Mouse (Mus musculus): ENCODE measurements at regions not wholly inside any gene's neighbourhood (a gene's known extent, or its start where the extent isn't known, plus 50 kb on each side); places are given as distances from the start of the nearest gene placed in this dataset.

DNA sequence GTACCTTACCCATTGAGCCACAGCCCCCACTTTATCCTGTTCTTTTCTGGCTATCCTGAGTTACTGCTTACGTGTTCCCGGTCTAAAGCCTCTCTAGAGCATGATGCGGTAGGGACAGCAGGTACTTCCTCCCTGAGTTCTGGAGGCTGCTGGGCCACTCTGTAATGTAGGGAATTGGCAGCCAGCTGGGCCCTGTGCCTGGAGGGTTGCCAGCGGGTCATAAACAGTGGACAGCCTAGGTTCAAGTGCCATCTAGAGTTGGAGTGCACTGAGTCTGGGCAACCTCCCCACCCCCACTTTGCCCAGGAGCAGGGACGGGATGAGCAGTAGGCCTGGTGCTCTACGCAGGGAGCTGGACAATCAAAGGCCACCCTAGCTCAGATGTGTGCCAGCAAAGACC is 81.5 kb upstream of the Podxl start:
- no peak for DNase-seq

DNA sequence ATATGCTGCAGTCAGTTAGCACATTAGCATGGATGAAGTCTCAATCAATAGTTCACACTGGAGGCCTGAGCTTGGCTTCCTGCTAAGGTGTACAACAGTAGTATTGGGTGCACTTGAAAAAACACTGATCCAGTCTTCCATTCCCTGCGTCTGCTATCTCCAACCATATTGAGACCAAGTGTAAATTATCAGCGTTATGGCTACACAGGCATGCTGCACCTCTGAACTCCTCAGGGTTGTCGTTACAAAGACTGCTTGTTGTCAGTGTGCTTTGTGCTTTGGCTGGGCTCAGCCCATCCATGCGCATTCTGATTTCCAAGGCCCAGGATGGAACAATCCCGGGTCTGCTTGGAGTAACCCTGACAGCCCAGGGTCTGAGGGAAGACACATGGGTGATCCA is 80.7 kb upstream of the Podxl start:
- no peak for DNase-seq

DNA sequence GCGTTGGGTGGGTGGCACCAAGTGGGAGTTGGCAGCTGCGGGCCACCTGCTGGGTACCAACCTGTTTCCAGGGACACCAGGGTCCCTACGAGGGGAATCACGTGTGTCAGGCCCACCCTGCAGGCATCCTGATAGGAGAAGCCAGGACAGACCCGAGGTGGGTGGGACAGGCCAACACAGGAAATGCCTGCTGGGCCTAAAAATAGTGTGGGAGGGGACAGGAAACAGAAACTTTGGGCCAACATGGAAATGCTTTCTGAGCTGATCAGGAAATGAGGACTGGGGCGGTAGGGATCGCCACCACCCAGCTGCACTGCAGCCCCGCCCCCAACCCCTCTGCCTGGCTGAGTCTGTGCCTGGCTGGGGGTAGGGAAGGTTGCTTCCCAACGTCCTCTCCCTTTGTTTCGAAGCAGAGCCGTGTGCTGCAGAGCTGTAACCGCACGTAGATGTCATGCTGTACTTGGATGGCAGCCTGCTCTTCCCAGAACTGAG is 78.7 kb upstream of the Podxl start:
- DNase-seq: peak; percentile 83

DNA sequence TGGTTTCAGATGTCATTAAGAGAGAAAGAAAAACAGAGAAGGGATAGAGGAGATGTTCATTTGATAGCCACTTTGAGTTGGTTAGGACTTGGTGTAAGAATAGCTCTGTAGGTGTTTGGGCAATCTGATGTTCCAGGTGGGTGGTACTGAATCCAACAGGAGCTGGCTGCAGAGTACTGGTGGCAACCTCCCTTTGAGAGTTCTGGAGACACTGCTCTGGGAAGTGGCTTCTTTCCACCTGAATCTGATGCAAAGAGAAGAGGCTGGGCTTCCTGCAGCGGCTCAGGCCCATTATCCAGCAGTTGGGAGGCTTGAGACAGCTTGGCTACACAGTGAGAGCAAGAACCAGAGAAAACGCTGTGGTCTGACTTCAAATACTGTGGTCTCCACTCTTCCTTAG is 77.0 kb upstream of the Podxl start:
- DNase-seq: no peak

DNA sequence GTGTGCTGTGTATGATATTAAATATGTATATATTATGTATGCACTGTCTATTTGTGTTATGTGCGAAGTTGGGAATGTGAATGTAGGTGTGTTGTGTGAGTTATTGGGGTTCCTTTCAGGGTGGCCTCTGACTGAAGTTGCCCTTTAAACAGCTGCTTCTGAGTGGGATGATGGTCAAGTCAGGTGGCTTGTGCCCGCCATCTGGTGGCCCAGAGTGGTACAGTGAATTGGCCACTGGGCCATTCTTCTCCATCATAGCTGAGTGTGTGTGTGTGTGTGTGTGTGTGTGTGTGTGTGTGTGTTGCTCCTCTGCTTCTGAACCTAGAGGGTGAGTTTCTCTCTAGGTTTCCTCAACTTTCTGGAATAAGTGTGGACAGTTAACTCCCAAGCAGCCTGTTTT is 75.7 kb upstream of the Podxl start:
- peak; percentile 76 for DNase-seq

DNA sequence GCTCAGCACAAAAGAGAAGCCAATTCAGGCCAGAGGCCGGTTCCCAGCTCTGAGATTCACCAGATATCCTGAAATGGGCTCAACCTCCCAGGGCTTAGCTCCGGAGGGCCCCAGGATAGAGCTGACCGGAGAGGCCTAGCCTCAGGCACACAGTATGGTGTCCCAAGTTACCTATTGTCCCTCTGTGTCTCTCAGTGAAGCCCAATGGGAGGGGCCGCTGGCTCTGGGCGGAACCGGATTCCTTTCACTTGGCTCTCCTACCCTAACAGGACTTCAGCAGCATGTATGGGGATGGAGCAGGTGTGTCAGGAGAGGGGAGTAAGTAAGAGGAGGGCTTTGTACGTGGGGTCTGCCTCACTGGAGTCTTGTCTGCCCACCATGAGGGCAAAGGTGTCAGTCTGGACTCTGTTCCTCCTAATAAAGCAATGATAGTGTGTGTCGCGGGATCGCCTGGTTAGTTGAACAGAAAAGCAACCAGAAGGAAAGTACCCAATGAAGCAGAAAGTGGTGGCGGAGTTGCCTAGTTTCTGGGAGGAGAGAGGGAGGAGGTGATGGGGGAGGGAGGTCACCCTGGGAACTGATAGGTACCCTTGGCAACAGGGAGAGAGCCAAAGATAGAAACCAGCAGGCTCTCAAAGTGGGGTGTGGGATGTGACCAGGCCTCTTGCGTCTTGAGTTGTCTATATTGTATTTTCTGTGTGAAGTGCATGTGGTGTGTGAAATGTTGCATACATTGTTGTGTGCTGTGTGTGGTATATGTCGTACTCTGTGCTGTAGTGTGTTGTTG is 74.8 kb upstream of the Podxl start:
- no peak for DNase-seq

DNA sequence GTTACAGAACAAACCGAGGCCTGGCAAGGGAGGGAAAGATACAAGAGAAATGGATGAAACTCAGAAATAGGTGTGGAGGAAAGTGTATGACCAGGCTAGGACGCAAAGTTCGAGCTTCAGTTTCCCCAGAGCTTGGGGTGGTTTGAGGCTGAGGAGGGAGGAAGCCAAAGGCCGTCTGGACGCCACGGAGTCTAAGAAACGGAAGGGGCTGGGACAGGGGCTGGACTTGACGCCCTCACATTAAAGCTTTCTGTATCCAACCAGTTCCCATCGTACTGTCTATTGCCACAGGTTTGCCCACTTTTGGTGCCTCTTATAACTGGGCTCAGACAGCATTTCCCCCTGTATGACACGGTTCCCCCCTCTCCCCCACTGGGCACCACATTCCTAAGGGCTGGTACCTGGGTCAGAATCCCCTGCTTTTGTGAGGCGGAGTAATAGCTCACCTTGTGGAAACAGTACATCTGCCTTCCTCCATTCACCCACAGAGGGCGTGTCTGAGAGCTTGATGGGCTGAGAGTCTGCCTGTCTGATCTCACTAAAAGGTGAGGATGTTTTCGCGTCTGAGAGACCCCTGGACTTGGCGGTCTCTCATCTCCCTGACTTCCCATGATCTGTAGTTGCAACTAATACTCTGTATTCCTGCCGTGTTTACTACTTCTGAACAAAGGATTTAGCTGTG is 73.7 kb upstream of the Podxl start:
- DNase-seq: no peak

DNA sequence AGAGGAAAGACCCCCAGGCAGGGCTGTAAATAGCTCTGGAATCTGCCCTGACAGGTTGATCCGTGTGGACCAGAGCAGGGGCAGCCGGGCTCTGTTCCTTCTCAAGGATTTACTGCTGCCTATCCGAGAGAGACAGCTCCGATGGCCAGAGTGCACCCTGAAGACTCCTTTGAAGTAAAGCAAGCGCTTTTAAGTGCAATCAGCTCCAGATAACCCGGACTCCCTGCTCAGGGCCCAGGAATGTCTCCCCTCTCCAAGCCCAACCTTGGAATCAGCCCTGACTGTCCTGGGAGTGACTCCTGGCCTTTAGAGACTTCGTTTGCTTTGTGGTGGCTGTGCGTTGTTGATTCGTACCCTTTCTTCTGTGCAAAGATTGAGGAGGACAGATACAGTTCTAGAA is 73.2 kb upstream of the Podxl start:
- no peak for DNase-seq

DNA sequence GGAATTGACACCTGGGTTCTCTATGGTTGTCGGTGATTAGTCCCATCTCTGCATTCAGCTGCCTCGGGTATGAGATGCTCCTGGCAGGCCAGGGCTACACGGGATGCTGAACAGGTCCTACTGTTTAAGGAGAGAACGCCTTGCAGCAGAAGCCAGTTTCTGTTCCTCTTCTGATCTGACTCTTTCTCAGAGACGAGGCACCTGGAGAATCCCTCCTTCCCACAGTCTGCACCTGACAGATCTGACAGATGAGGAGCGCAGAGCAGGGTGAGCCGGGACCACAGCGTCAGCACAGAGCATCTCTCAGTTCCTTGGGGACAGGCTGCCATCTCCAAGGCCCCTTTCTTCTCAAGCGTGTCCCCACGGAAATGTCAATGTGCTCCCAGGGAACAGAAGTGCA is 68.7 kb upstream of the Podxl start:
- DNase-seq: no peak

DNA sequence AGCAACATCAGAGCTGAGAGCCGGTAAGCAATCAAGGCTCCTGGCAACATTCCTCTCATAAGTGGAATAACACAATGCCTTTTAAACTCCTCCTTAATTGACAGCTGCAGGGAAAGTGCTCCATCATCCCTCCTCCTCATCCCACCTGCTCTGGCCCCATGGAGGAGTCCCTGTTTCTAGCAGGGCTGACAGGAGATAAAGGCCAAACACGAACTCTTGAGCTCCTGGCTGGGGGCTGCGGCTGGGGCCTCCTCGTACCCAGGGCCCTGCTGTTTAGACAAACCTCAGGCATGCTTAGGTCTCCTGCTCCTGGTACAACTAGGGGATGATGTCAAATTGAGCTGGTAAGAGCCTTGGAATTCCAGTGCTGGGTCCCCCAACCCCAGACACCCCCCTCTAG is 66.2 kb upstream of the Podxl start:
- DNase-seq: no peak

DNA sequence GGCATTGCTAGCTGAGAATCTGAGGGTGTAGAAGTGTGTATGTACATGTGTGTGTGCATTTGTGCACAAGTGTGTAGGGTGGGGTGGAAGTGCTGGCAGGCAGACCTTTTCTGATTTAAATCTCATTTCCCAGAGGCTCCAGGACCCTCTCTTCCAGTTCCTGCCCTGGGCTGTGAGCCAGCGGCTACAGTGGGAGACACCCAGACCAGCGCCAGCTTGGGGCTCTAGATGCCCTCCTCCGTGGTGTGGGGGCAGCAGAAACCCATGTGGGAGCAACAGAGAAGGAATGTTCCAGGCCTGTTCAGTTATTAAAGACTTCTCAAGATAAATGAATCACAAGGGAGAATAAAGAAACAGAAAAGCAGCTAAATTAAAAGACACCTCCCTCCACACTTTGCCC is 64.1 kb upstream of the Podxl start:
- DNase-seq: no peak

DNA sequence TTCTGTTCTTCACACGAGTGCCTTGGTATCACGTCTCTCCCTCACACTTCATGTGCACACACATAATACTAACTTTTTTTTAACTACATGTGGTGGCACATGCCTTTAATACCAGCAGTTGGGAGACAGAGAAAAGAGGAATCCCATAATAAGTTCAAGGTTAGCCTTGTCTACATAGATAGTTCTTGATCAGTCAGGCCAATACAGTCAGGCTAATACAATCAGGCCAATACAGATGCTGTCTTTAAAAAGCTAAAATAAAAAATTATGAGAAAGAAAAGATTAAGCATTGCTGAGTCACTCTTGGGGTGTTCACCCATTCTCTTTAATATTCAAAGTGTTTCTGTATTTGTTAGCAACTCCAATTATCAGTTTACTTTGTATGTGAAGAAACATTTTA is 61.3 kb upstream of the Podxl start:
- DNase-seq: no peak

DNA sequence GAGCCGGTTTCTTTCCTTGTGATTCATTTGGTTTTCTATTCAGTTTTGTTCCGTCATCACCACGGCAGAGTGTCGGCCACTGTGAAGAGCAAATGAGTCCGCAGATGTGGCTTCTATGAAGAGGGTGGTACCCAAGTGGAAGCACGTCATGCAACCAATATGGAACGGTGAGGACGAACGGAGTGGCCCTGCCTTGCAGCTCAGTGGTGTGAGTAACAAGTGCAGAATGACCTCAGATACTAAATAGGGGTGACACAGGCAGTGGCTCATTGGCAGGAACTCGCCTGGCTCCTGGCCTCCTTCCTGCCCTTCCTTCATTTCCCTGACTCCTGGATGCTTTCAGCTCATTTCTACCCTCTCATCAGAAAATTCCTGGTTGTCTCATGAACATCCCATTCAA is 60.6 kb upstream of the Podxl start:
- no peak for DNase-seq

DNA sequence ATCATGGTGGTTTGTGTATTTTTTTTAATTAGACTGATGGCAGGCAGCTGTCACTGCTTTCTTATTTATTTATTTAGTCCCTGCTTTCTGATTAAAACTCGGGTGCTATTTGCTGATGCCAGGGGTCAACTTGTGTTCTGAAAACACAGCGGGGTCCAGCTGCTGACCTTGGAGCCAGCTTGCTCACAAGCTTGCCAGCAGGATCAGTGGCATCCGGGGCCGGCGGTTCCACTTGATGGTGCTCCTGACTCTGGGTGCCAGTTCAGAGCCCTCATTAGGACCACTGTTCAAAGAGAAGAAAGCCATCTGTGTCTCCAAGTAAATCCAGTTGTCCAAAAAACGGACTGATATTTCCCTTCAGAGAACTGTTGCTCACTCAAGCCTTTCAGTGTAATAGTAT is 57.2 kb upstream of the Podxl start:
- DNase-seq: no peak

DNA sequence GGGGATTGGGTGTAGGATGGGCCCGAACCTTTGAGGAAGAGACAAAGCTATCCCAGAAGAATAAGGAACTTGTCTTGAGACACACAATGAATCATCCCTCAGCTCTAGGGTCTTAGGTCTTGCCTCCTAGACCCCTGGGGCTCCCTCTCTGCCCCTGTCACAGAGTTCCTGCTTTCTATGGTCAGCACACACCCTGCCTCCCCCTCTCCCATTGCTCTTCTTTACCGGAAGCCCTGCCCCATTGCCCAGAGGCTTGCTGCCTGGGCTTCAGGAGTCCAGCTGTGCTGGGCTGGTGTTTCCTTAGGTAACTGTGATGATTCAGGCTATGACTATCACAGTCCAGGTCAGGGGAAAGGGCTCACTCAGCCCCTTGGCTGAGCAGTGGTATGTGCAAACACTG is 55.1 kb upstream of the Podxl start:
- no peak for DNase-seq

DNA sequence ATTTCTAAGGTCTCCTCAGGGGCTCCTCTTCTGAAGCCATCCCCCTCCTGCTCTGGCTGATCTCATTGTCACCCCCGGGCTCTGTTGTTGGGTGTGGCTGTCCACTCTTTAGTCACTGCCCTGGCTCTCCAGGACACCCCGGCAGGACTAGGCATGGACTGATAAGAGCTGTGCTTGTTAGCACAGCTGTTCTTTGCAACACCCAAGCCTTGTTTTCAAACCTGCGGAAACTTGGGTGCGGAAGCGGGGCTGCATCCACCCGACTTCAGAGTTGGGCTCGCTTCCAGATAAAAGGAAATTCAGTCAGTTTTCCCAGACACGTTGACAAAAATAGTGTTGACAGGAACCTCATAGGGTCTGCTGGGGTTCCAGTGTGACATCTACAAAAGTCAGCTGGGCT is 53.6 kb upstream of the Podxl start:
- DNase-seq: peak; percentile 62

DNA sequence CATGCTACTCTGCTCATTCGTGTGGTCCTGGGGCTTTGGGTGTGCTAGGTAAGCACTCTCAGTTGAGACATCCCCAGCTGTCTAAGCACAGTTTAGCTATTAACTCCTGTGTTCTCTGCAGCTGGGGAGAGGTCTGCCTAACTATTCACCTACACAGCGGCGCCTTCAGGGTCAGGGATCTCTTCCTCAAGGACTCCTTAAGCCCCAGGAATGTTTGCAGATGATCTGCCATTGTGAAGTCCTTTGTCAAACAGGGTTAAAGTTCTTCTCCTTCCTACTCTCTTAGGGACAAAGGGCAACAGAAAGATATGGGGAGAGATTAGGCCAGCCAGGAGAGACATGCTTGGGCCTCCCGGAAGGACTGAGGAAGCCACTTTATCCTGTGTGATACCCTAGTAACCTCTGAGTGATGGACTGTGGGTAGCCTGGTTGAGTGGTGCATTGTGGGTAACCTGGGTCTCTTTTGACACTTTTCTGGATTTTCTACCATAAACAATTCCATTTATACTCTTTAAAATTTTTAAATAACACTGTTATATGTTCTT is 51.7 kb upstream of the Podxl start:
- no peak for DNase-seq

DNA sequence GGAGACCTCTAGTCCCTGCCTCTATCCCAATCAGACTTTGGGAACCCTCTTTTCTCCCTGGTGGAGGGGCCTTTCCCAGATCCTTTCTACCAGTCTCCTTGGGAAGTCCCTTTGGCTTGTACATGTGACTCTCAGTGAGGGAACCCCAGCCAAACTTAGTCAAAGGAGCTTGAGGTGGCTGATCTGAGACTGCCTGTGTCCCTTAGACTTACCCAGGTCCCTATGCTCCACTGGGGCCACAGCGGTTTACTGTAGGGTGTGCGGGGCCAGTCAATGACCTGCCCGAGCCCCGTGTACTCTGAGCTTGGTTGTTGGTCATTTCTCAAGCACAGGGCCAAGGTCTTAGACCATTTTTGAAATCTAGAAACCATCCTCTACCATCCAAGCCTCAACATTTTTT is 50.8 kb upstream of the Podxl start:
- DNase-seq: no peak

DNA sequence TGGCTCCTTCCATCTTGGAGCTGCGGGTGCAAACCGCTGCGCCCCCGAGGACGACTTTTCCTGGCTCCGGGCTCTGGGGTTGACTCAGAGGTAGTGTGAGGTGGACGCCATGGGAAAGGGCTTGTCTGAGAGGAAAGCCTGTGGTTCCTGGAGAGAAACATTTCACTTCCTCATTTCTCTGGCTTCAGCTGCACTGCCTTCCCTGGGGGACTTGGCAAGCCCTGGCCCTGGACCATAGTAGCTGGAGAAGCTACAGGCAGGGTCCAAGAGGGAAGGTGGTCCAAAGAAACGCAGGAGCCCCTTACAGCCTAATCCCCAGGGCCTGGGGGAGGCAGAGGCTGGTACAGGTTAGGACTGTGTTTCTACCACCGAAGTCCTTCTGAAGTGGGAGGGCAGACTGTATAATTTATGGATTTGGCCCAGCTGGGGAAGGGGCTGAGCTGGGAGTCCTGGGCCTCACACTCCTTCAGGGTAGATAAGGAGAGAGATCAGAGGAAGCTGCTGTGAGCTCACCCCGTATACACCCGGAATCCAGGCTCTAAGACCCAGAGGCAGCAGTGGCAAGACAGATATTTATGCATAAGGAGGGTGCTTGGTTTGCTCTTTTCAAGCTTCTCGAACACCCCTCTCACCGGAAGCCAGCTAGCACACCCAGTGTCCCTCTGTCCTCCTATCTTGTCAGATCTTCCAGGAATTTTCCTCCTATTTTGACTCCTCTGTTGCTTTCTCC is 50.0 kb upstream of the Podxl start:
- no peak for DNase-seq
